Mouse (Mus musculus): ENCODE measurements around the gene Fen1. TPM values are rescaled to one million over a fixed set of nuclear protein-coding genes. Genes with fewer than 3 reads are reported as not detected.

Fen1 gene
- polyA plus RNA-seq, 1 experiment: 22.1 TPM

- Histone ChIP-seq H3K27ac (ENCODE audit: insufficient read depth, low read length) (no peak overlapping the region), H3K4me3 (ENCODE audit: insufficient read depth, low read length) (no peak overlapping the region)
- TF ChIP-seq POLR2A (IDR thresholded peaks at IDR 0.05; ENCODE audit: low read depth, low read length) (no peak), CTCF (IDR thresholded peaks at IDR 0.05; ENCODE audit: borderline replicate concordance, insufficient read depth, low read length) (no peak)
These were observed 5.7 kb downstream of the Fen1 start for GRCm38 (mm10) chr19:10198286-10198685.

GRCm38 (mm10) chr19:10197130-10197529, 6.8 kb downstream of the Fen1 start:
- Histone ChIP-seq H3K4me3 (ENCODE audit: insufficient read depth, low read length) (no peak overlapping the region), H3K4me1 (ENCODE audit: control insufficient read depth, insufficient read depth, low read length) (no peaks in the 10 kb centered on the region), H3K27ac (ENCODE audit: insufficient read depth, low read length) (no peak overlapping the region)
- TF ChIP-seq CTCF (IDR thresholded peaks at IDR 0.05; ENCODE audit: borderline replicate concordance, insufficient read depth, low read length) (no peak), POLR2A (IDR thresholded peaks at IDR 0.05; ENCODE audit: low read depth, low read length) (no peak)

More at GRCm38 (mm10) chr19:10198286-10198685, 5.7 kb downstream of the Fen1 start:
- 0 out of 2 replicates have a peak, but pooled peaks cover 3% of the 10 kb centered on the region for H3K4me1 ChIP-seq (ENCODE audit: control insufficient read depth, insufficient read depth, low read length)

GRCm38 (mm10) chr19:10195252-10195651, 8.7 kb downstream of the Fen1 start:
- Histone ChIP-seq H3K27ac (ENCODE audit: insufficient read depth, low read length) (no peak overlapping the region; the same call in 1 of the 2 replicates), H3K4me3 (ENCODE audit: insufficient read depth, low read length) (no peak overlapping the region), H3K4me1 (ENCODE audit: control insufficient read depth, insufficient read depth, low read length) (no peaks in the 10 kb centered on the region)
- no peak for TF ChIP-seq CTCF (IDR thresholded peaks at IDR 0.05; ENCODE audit: borderline replicate concordance, insufficient read depth, low read length)
- no peak for TF ChIP-seq POLR2A (IDR thresholded peaks at IDR 0.05; ENCODE audit: low read depth, low read length)

GRCm38 (mm10) chr19:10194337-10194736, 9.6 kb downstream of the Fen1 start:
- H3K27ac ChIP-seq (ENCODE audit: insufficient read depth, low read length): no peak overlapping the region
- TF ChIP-seq POLR2A (IDR thresholded peaks at IDR 0.05; ENCODE audit: low read depth, low read length) (no peak), CTCF (IDR thresholded peaks at IDR 0.05; ENCODE audit: borderline replicate concordance, insufficient read depth, low read length) (peak; percentile 22; the same call in 1 of the 2 replicates)
- no peaks in the 10 kb centered on the region for H3K4me1 ChIP-seq (ENCODE audit: control insufficient read depth, insufficient read depth, low read length)
- H3K4me3 ChIP-seq (ENCODE audit: insufficient read depth, low read length): no peak overlapping the region

GRCm38 (mm10) chr19:10191326-10191725, 12.6 kb downstream of the Fen1 start:
- no peak for TF ChIP-seq POLR2A (IDR thresholded peaks at IDR 0.05; ENCODE audit: low read depth, low read length)
- no peak for TF ChIP-seq CTCF (IDR thresholded peaks at IDR 0.05; ENCODE audit: borderline replicate concordance, insufficient read depth, low read length)
- Histone ChIP-seq H3K27ac (ENCODE audit: insufficient read depth, low read length) (no peak overlapping the region), H3K4me3 (ENCODE audit: insufficient read depth, low read length) (no peak overlapping the region), H3K4me1 (ENCODE audit: control insufficient read depth, insufficient read depth, low read length) (no peaks in the 10 kb centered on the region)

GRCm38 (mm10) chr19:10190796-10191195, 13.2 kb downstream of the Fen1 start:
- H3K27ac ChIP-seq (ENCODE audit: insufficient read depth, low read length): no peak overlapping the region
- H3K4me1 ChIP-seq (ENCODE audit: control insufficient read depth, insufficient read depth, low read length): no peaks in the 10 kb centered on the region
- no peak overlapping the region for H3K4me3 ChIP-seq (ENCODE audit: insufficient read depth, low read length)
- TF ChIP-seq POLR2A (IDR thresholded peaks at IDR 0.05; ENCODE audit: low read depth, low read length): no peak
- peak; percentile 74; the same call in 1 of the 2 replicates for TF ChIP-seq CTCF (IDR thresholded peaks at IDR 0.05; ENCODE audit: borderline replicate concordance, insufficient read depth, low read length)

- Histone ChIP-seq H3K4me1 (ENCODE audit: control insufficient read depth, insufficient read depth, low read length) (peaks cover 3% of the 10 kb centered on the region; the same call in 1 of the 2 replicates), H3K4me3 (ENCODE audit: insufficient read depth, low read length) (no peak overlapping the region), H3K27ac (ENCODE audit: insufficient read depth, low read length) (no peak overlapping the region)
- TF ChIP-seq POLR2A (IDR thresholded peaks at IDR 0.05; ENCODE audit: low read depth, low read length): no peak
- TF ChIP-seq CTCF (IDR thresholded peaks at IDR 0.05; ENCODE audit: borderline replicate concordance, insufficient read depth, low read length): no peak
These were observed 14.0 kb downstream of the Fen1 start for GRCm38 (mm10) chr19:10189940-10190339.

- no peak overlapping the region for H3K4me3 ChIP-seq (ENCODE audit: insufficient read depth, low read length)
- no peak overlapping the region for H3K27ac ChIP-seq (ENCODE audit: insufficient read depth, low read length)
- peaks cover 8% of the 10 kb centered on the region; the same call in 1 of the 2 replicates for H3K4me1 ChIP-seq (ENCODE audit: control insufficient read depth, insufficient read depth, low read length)
- TF ChIP-seq POLR2A (IDR thresholded peaks at IDR 0.05; ENCODE audit: low read depth, low read length) (no peak), CTCF (IDR thresholded peaks at IDR 0.05; ENCODE audit: borderline replicate concordance, insufficient read depth, low read length) (no peak)
These were observed 14.9 kb downstream of the Fen1 start for GRCm38 (mm10) chr19:10189022-10189421.

- H3K4me1 ChIP-seq (ENCODE audit: control insufficient read depth, insufficient read depth, low read length): peaks cover 8% of the 10 kb centered on the region; the same call in 1 of the 2 replicates
These were observed 15.6 kb downstream of the Fen1 start for GRCm38 (mm10) chr19:10188281-10188811.

GRCm38 (mm10) chr19:10186569-10186968, 17.4 kb downstream of the Fen1 start:
- no peak overlapping the region for H3K4me3 ChIP-seq (ENCODE audit: insufficient read depth, low read length)
- H3K4me1 ChIP-seq (ENCODE audit: control insufficient read depth, insufficient read depth, low read length): peaks cover 11% of the 10 kb centered on the region; the same call in 1 of the 2 replicates
- no peak for TF ChIP-seq CTCF (IDR thresholded peaks at IDR 0.05; ENCODE audit: borderline replicate concordance, insufficient read depth, low read length)
- no peak for TF ChIP-seq POLR2A (IDR thresholded peaks at IDR 0.05; ENCODE audit: low read depth, low read length)
- H3K27ac ChIP-seq (ENCODE audit: insufficient read depth, low read length): no peak overlapping the region

More at GRCm38 (mm10) chr19:10188281-10188811, 15.6 kb downstream of the Fen1 start:
- TF ChIP-seq POLR2A (IDR thresholded peaks at IDR 0.05; ENCODE audit: low read depth, low read length) (no peak), CTCF (IDR thresholded peaks at IDR 0.05; ENCODE audit: borderline replicate concordance, insufficient read depth, low read length) (no peak)
- Histone ChIP-seq H3K4me3 (ENCODE audit: insufficient read depth, low read length) (no peak overlapping the region), H3K27ac (ENCODE audit: insufficient read depth, low read length) (no peak overlapping the region)
